In genomic region chr14:53121704-53122103, GRCm38 (mm10) we compare ENCODE assay signal across 8 mouse cellular contexts.
A peak's percentile ranks its signal among the peaks of the same experiment; 100 is the strongest.
DNase-seq lines count a peak whose midpoint lies in the region; ATAC-seq and TF ChIP-seq lines count a peak whose summit lies in the region.
"Not testable (repeated sequence)": the region's sequence is repeated elsewhere in the genome, so short reads cannot be mapped to it uniquely, and the experiment has no call there.

No protein-coding gene starts in this region.

- POLR2A ChIA-PET in Patski (lab: Charles Lee), result not testable (repeated sequence)

- TF ChIP-seq CTCF in Patski (IDR thresholded peaks at IDR 0.05), result peak; percentile 36

- not testable (repeated sequence) for ATAC-seq in Patski
- peak; percentile 65 for ATAC-seq in inflammation-experienced regulatory T-cells, adult 6 months

- in situ Hi-C loops in Patski (cut with MboI; ENCODE audit: low pct_unique_long_range_greater_than_20kb), result not testable (repeated sequence)

- CTCF ChIA-PET in Patski (lab: Charles Lee), result not testable (repeated sequence)

- not testable (repeated sequence) for H3K27me3 ChIP-seq in Patski

- DNase-seq in Patski (ENCODE audit: low read depth, low spot score), result not testable (repeated sequence)
- DNase-seq in cerebellum, postnatal 14 days, result peak; percentile 25 to 59
- peak; percentile 14 for DNase-seq in gastrocnemius, postnatal 10 days
- peak; percentile 44 to 45 for DNase-seq in layer of hippocampus, postnatal 10 days (ENCODE audit: low spot score in 2 of 2)
- DNase-seq in lung, postnatal 36 days, result peak; percentile 42
- DNase-seq in retina, postnatal 1 day, result peak; percentile 28
- DNase-seq in thymus, postnatal 36 days, result peak; percentile 57 to 61
